Mouse (Mus musculus): ENCODE results near the gene Pttg1ip. TPM values are rescaled to one million over a fixed set of nuclear protein-coding genes. Genes with fewer than 3 reads are reported as not detected.

Pttg1ip gene
- polyA plus RNA-seq, 1 experiment: 457 TPM

GRCm38 (mm10) chr10:77569481-77569880, 12.0 kb upstream of the Pttg1ip start:
- no peak for DNase-seq (ENCODE audit: low spot score)

GRCm38 (mm10) chr10:77569973-77570658, 11.4 kb upstream of the Pttg1ip start:
- DNase-seq (ENCODE audit: low spot score): no peak

GRCm38 (mm10) chr10:77572225-77572624, 9.3 kb upstream of the Pttg1ip start:
- DNase-seq (ENCODE audit: low spot score): no peak

- DNase-seq (ENCODE audit: low spot score): no peak
Measured at GRCm38 (mm10) chr10:77573162-77573561, 8.4 kb upstream of the Pttg1ip start.

GRCm38 (mm10) chr10:77580027-77580920, 1.2 kb upstream of the Pttg1ip start:
- no peak for DNase-seq (ENCODE audit: low spot score)

GRCm38 (mm10) chr10:77581023-77581407, 505 bp upstream of the Pttg1ip start:
- DNase-seq (ENCODE audit: low spot score): no peak

GRCm38 (mm10) chr10:77582285-77582618, 732 bp downstream of the Pttg1ip start:
- DNase-seq (ENCODE audit: low spot score): no peak

- no peak for DNase-seq (ENCODE audit: low spot score)
Measured at GRCm38 (mm10) chr10:77583795-77584422, 2.4 kb downstream of the Pttg1ip start.

GRCm38 (mm10) chr10:77586637-77587036, 5.1 kb downstream of the Pttg1ip start:
- DNase-seq (ENCODE audit: low spot score): no peak

- no peak for DNase-seq (ENCODE audit: low spot score)
Measured at GRCm38 (mm10) chr10:77587091-77587775, 5.7 kb downstream of the Pttg1ip start.

GRCm38 (mm10) chr10:77588036-77588435, 6.5 kb downstream of the Pttg1ip start:
- DNase-seq (ENCODE audit: low spot score): no peak

- no peak for DNase-seq (ENCODE audit: low spot score)
Measured at GRCm38 (mm10) chr10:77589117-77589516, 7.6 kb downstream of the Pttg1ip start.

- no peak for DNase-seq (ENCODE audit: low spot score)
Measured at GRCm38 (mm10) chr10:77589749-77590148, 8.2 kb downstream of the Pttg1ip start.

- no peak for DNase-seq (ENCODE audit: low spot score)
Measured at GRCm38 (mm10) chr10:77590812-77591211, 9.3 kb downstream of the Pttg1ip start.

- no peak for DNase-seq (ENCODE audit: low spot score)
Measured at GRCm38 (mm10) chr10:77591546-77591945, 10.0 kb downstream of the Pttg1ip start.

- DNase-seq (ENCODE audit: low spot score): no peak
Measured at GRCm38 (mm10) chr10:77596060-77596459, 14.5 kb downstream of the Pttg1ip start.

GRCm38 (mm10) chr10:77603021-77603420, 21.5 kb downstream of the Pttg1ip start:
- no peak for DNase-seq (ENCODE audit: low spot score)

GRCm38 (mm10) chr10:77604111-77604510, 22.6 kb downstream of the Pttg1ip start:
- no peak for DNase-seq (ENCODE audit: low spot score)

- no peak for DNase-seq (ENCODE audit: low spot score)
Measured at GRCm38 (mm10) chr10:77604958-77605357, 23.4 kb downstream of the Pttg1ip start.

GRCm38 (mm10) chr10:77605368-77605767, 23.8 kb downstream of the Pttg1ip start:
- no peak for DNase-seq (ENCODE audit: low spot score)

GRCm38 (mm10) chr10:77605908-77606826, 24.6 kb downstream of the Pttg1ip start, which contains the start of the genes Sumo3 and Gm49325:
Gene Sumo3 (plus strand): TSS chr10:77606097.
Gene Gm49325 (plus strand): TSS chr10:77606197.
- DNase-seq (ENCODE audit: low spot score): peak; percentile 96
